Mouse (Mus musculus): ENCODE data around the gene Agap1.
A peak's percentile ranks its signal among the peaks of the same experiment; 100 is the strongest.

Agap1 gene

DNA sequence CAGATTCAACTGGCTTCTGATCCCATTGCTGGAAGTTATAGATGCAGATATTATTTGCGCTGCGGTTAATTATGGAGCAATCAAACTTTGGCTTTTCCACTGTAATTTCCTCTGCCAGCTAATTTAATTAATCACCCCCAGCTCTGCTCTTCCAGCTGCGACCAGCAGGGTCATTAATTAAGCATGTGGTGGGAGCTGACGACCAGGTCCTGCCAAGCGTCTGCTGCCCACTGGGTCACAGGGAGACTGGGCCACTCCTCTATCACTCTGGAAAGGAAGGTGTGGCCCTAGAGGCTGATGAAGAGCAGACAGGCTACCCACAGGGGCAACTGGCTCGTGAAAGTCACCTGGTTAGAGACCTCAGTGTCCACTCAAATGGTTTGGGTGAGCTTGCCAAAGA, 411.2 kb downstream of the Agap1 start:
- DNase-seq = no peak

DNA sequence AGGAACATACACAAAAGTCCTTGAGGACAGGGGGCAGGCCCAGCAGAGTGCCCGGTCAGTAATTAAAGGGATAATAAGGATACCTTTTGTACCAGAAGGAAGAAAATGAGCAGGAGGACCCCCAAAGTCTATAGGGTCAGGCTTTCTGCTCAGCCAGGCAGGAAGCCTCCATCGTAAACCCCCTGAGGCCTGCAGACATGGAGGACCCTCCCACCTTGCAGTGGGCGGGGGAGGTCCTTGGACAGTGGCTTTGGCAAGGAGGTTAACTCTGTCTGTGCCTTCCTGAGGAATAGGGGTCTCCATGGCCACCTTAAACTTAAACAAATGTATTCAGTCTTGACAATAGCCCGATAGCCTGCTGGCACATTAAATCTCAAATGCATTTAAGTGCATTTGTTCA, 413.2 kb downstream of the Agap1 start:
- DNase-seq = no peak

DNA sequence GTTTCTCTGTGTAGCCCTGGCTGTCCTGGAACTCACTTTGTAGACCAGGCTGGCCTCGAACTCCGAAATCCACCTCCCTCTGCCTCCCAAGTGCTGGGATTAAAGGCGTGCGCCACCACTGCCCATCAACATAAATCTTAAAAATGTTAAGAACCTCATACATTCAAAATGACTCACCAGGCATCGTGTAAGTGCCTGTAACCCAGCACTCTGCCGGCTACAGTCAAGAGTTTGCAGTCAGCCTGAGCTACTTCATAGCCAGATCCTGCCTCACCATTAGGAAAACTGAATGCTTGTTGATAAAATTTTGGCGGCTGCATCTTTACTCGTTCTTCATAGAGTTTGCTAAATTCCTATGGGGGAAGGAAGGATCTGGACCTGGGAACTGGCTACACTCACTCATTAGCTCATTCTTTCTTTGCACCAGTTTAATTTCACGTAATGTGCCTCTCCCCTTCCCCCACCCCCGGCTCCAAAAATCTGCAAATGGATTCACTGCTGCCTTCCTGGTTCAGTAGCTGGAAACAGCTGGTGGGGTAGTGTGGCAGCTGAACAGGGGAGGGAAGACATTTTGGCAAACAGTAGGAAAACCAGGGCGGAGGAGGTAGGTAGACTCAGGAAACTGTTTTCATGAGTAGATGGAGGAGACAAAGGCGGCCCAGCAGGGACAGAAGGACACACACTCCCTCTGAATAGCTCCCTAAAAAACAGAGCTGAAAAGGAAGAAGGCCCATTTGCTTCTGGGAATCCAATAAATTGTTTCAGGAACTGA, 415.7 kb downstream of the Agap1 start:
- no peak for DNase-seq

DNA sequence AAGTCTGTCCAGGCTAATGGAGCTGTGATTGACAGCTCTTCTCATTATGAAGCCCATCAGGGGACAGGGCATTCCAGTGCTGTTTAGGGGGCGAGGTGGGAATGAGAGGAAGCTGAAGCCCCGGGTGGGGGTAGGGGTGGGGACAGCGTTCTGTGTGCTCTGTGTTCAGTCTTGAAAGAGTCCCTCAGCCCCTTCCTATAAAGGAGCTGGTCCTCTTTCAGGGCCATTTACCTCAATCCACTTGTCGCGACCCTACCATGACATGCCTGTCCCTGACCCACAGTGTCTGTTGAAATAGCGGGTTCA, 416.3 kb downstream of the Agap1 start:
- DNase-seq = no peak

DNA sequence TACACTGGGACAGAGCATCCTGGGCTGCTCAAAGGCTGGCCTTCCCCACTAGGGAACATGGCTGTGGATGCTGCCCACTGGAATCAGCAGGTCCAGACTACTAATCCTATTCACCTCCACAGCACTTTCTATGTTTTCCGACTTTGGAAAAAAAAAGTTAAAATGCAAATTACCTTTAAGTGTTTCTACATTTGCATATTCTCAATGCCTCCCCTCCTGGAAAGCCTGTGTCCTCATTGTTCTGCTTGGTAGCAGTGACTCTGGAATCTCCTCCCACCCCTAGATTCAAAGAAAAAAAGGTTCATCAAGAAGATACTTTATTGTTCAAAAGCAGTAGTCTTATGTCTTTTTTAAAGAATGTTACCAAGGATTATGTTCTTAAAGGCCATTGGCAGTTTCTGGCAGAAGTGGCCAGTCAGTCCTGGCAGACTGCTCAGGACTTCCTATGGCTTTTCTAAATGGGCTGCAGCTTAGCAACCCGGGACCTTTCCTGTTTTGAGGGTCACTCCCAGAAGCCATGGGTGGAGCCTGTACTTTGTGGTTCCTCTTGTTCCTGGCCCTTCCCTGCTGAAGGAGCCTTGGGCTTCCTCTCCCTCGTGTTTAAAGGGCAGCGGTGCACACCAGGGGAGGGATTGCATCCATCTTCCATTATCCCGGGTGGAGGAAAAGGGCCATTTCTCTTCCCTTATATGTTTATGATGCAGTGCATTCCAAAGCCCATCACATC, 421.9 kb downstream of the Agap1 start:
- peak in 1 of 2 experiments; percentile 22 for DNase-seq

GRCm38 (mm10) chr1:89878496-89878895, 423.9 kb downstream of the Agap1 start:
- peak; percentile 48 to 63 for DNase-seq

GRCm38 (mm10) chr1:89880193-89880592, 425.6 kb downstream of the Agap1 start:
- no peak for DNase-seq

- DNase-seq = no peak
Observed at GRCm38 (mm10) chr1:89880834-89881233, 426.2 kb downstream of the Agap1 start.

- DNase-seq = no peak
Observed at GRCm38 (mm10) chr1:89884335-89884734, 429.7 kb downstream of the Agap1 start.

GRCm38 (mm10) chr1:89885696-89886095, 431.1 kb downstream of the Agap1 start:
- DNase-seq = no peak

- no peak for DNase-seq
Observed at GRCm38 (mm10) chr1:89891400-89891799, 436.8 kb downstream of the Agap1 start.

GRCm38 (mm10) chr1:89892281-89892680, 437.7 kb downstream of the Agap1 start:
- DNase-seq = no peak

- DNase-seq = no peak
Observed at GRCm38 (mm10) chr1:89895801-89896200, 441.2 kb downstream of the Agap1 start.

GRCm38 (mm10) chr1:89899036-89899435, 444.4 kb downstream of the Agap1 start:
- no peak for DNase-seq

DNA sequence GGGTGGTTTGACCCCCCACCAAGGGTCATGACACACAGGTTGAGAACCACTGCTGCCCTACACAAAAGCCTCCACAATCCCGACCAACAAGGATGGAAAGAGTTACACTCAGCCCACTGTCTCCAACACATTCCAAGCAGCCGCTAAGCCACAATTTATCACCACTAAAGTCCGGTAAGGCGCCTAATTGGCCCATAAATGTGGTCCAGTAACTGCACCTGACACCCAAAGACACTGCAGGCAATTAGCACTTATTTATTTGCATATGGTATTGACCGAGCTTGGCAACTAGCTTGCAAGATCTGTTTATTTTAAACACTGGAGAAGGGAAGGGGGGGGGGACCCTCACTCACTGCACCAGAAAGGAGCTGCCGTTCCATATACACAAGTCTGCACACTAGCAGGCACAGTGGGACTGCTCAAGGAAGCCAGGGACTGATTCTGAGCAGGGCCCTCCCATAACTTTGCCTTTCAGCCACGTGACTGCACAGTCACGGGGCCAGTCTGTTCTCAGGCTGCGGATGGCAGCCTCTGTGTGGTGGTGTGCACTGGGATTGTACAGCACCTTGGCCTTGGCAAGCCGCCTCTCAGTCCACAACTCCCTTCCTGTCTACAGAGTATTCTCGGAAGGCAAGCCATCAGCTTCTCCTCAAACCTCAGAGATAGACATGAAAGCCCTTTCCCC, 445.3 kb downstream of the Agap1 start:
- no peak for DNase-seq

DNA sequence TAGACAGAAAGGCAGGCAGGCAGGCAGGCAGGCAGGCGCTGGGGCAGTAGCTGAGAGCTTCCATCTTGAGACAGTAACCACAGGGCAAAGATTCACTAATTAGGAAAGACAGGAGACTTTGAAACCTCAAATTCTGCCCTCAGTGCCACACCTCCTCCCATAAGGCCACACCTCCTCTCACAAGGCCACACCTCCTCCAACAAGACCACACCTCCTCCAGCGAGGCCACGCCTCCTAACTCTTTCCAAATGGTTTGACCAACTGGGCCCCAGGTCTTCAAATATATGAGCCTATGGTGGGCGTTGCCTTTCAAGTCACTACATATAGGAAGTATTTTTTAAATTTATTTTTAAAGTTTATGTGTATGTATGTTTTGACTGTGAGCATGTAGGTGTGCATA, 446.8 kb downstream of the Agap1 start:
- DNase-seq = no peak

DNA sequence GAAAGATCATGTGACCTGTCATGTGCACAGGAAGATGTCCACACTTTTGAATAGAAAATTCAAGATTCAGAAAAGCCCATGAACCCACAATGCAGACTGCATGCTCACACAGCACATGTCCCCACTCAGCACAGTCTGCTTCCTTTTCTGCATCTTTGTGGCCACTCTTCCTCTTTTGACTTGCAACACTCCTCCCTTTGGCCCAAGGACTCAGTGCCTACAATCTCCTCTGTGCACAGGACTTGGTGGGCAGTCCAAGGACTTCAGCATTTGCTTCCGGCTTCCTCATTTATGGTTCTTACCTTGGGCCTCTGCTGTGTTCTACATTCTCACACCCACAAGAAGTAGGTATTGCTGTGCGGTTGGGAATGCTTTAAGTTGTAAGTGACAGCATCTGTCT, 447.6 kb downstream of the Agap1 start:
- DNase-seq = no peak

DNA sequence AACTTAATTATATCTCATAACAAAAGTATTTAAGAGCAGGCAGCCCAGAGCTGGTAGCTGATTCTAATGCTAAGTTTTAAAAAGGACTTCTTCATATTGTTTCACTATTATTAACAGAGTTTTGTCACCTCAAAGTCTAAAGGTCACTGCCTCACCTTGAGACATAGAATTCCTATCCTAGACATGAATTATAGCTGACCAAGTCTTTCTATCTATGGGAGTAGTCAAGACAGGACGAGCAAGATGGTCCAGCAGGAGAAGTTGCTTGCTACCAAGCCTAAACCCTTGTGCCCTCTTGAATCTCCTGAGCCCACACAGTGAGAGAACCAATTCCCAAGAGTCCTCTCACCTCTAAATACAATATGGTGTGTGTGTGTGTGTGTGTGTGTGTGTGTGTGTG, 448.0 kb downstream of the Agap1 start:
- DNase-seq = no peak

DNA sequence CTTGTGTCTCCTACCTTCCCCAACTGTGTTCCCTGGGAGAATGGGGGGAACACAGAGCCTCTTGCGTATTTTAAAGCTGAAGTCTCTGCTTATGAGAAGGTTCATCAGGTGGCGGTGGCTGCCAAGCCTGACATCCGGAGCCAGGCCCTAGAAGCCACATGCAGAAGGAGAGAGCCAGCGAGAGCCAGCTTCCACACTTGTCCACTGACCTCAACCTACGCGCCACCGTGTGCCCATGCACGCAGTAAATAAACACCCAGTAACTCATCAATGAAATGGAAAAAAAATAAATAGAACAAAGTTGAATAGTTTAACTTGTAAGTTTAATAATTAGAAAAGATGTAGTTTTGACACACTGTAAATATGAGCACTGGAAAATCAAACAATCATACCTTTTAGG, 455.2 kb downstream of the Agap1 start:
- DNase-seq = peak in 1 of 2 experiments; percentile 30

DNA sequence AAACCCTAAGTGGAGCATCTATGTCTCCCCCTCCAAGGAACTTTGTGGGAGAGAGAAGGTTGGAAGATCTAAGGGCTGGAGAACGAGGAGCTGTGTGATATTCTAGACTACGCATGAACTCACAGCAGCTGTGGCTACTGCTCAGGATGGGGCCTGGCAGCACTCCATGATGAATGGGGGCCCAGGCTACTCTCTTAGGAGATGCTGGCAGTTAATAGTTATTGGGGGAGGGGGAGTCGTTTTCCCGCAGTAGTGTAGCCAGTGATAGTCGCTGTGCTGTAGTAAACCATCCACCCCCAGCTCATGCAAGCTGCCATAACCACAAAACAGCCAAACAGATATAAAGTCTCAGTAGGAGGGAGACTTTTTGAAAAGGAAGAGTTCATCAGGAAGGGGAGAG, 457.8 kb downstream of the Agap1 start:
- DNase-seq = no peak

- DNase-seq = no peak
Observed at GRCm38 (mm10) chr1:89913611-89914010, 459.0 kb downstream of the Agap1 start.

DNA sequence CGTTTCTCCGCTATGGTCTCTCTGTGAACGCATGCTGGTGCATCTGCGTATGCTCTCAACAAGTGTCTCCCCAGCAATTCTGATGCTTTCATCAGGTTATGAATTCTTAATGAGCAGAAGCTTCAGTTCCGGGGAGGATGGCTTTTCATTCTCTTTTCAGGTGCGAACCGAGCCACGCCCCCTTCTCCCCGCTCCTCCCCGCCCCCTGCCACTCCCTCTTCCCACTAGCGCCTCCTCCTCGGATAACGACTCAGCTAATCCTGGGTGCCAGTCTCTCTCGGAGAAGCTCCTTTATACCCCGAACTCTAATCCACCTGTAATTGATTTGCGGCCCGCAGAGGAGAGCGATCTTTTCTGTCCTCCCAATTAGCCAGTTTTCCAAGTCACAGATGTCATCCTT, 463.5 kb downstream of the Agap1 start:
- no peak for DNase-seq

DNA sequence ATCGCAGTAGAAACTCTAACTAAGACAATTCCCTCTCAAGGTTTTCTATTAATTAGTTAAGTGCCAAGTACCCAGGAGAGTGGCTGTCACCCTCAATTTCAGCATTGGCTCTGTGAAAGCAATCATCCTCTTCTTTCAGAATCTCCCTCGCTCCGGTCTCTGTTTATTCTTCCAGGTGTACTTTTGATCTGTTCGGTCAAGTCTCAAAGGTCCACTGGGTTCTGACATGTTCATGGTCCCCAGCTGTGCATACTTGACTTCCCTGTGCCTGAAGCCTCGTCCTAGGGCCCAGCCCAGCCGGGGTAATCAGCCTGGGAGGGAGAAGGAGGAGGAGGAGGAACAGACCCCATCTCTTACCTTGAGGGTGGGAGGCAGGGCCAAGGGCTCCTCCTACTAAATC, 464.6 kb downstream of the Agap1 start:
- DNase-seq = no peak

- no peak for DNase-seq
Observed at GRCm38 (mm10) chr1:89921806-89922205, 467.2 kb downstream of the Agap1 start.

All from cerebellum, postnatal 25 days (tissue).